Mouse (Mus musculus) heart, postnatal 14 days (tissue): ENCODE data around the gene Sema6d. TPM values are rescaled to one million over a fixed set of nuclear protein-coding genes. Genes with fewer than 3 reads are reported as not detected.

ENCODE experiments used
- DNase-seq, 2 experiments: peaks; one replicate each; pipeline ENCODE4 v3.0.0; 2021 to 2022
- intact Hi-C: fragments of 180-260 bp; cut with DNase I; formaldehyde crosslinking; loops from one replicate; pipeline ENCODE4 v1.15.1; 2025
- total RNA-seq, 2 experiments: library from RNA; stranded (reverse); gene quantifications; 2 replicates each; pipeline ENCODE4 v1.2.3; 2021

The Sema6d gene
- total RNA-seq, 2 experiments from 2014 or later: 23.6 to 23.8 TPM

GRCm38 (mm10) chr2:124369991-124370390, 280.2 kb downstream of the Sema6d start:
- intact Hi-C loops: no loop called here
- peak; percentile 78 to 86 for DNase-seq

GRCm38 (mm10) chr2:124371363-124371762, 281.6 kb downstream of the Sema6d start:
- intact Hi-C loops: no loop called here
- DNase-seq: no peak

GRCm38 (mm10) chr2:124385053-124385452, 295.3 kb downstream of the Sema6d start:
- intact Hi-C loops: no loop called here
- DNase-seq: no peak

GRCm38 (mm10) chr2:124385722-124386121, 296.0 kb downstream of the Sema6d start:
- DNase-seq: no peak
- intact Hi-C loops: no loop called here

- intact Hi-C loops: no loop called here
Observed at GRCm38 (mm10) chr2:124388269-124388668, 298.5 kb downstream of the Sema6d start.

GRCm38 (mm10) chr2:124396733-124397132, 307.0 kb downstream of the Sema6d start:
- no peak for DNase-seq
- intact Hi-C loops: no loop called here

More at GRCm38 (mm10) chr2:124388269-124388668, 298.5 kb downstream of the Sema6d start:
- DNase-seq: no peak

GRCm38 (mm10) chr2:124397304-124397703, 307.5 kb downstream of the Sema6d start:
- intact Hi-C loops: no loop called here
- DNase-seq: no peak

GRCm38 (mm10) chr2:124399611-124400010, 309.8 kb downstream of the Sema6d start:
- DNase-seq: no peak
- intact Hi-C loops: no loop called here

- intact Hi-C loops: no loop called here
- no peak for DNase-seq
Observed at GRCm38 (mm10) chr2:124401727-124402380, 312.1 kb downstream of the Sema6d start.

GRCm38 (mm10) chr2:124403571-124403970, 313.8 kb downstream of the Sema6d start:
- DNase-seq: peak in 1 of 2 experiments; percentile 14
- intact Hi-C loops: no loop called here

GRCm38 (mm10) chr2:124403981-124404380, 314.2 kb downstream of the Sema6d start:
- DNase-seq: no peak
- intact Hi-C loops: no loop called here

- intact Hi-C loops: no loop called here
- DNase-seq: no peak
Observed at GRCm38 (mm10) chr2:124404631-124405562, 315.1 kb downstream of the Sema6d start.

GRCm38 (mm10) chr2:124408956-124409355, 319.2 kb downstream of the Sema6d start:
- DNase-seq: no peak
- intact Hi-C loops: no loop called here

- intact Hi-C loops: no loop called here
Observed at GRCm38 (mm10) chr2:124416730-124417129, 327.0 kb downstream of the Sema6d start.

GRCm38 (mm10) chr2:124418319-124418718, 328.6 kb downstream of the Sema6d start:
- intact Hi-C loops: no loop called here
- no peak for DNase-seq

More at GRCm38 (mm10) chr2:124416730-124417129, 327.0 kb downstream of the Sema6d start:
- no peak for DNase-seq

GRCm38 (mm10) chr2:124420170-124420825, 330.5 kb downstream of the Sema6d start:
- no peak for DNase-seq
- intact Hi-C loops: no loop called here

- intact Hi-C loops: no loop called here
- DNase-seq: no peak
Observed at GRCm38 (mm10) chr2:124429744-124430143, 340.0 kb downstream of the Sema6d start.

- no peak for DNase-seq
- intact Hi-C loops: no loop called here
Observed at GRCm38 (mm10) chr2:124430708-124431107, 340.9 kb downstream of the Sema6d start.

- intact Hi-C loops: no loop called here
- DNase-seq: no peak
Observed at GRCm38 (mm10) chr2:124435382-124436002, 345.7 kb downstream of the Sema6d start.

- intact Hi-C loops: no loop called here
- no peak for DNase-seq
Observed at GRCm38 (mm10) chr2:124436704-124437103, 346.9 kb downstream of the Sema6d start.

- intact Hi-C loops: no loop called here
- DNase-seq: no peak
Observed at GRCm38 (mm10) chr2:124444199-124444598, 354.4 kb downstream of the Sema6d start.
